Mouse (Mus musculus): ENCODE measurements around the gene Lmod3. TPM values are rescaled to one million over a fixed set of nuclear protein-coding genes. Genes with fewer than 3 reads are reported as not detected.

The Lmod3 gene
- polyA plus RNA-seq, 1 experiment from 2014 or later: not detected

DNA sequence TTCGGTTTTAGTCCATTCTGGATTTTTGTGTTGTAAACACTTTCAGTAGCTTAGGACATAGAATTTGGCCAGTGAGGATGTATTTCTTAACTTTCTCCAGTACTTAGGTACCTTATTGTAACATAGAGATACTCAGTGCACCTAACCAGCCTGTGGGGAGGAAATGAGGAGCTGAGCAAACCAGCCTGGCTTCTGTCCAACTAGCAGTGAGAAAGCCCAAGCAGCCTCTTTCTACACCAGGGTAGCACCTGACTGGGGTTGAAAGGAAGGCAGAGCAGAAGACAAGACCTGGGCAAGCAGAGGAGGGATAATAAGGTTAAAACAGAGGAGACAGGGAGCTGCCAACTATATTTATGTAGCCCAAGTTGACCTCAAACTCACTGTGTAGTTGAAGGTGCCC lies 31.1 kb upstream of the Lmod3 start:
- 100% methylated on average over 1 of the region's 1 CpGs for WGBS
- DNase-seq (ENCODE audit: low spot score): no peak
- Histone ChIP-seq H3K9ac (ENCODE audit: low read length) (no peak overlapping the region), H3K36me3 (ENCODE audit: control insufficient read depth, insufficient read depth, low read length) (peaks cover 4% of the 10 kb centered on the region; the same call in 1 of the 2 replicates), H3K4me3 (ENCODE audit: low read depth, low read length) (no peak overlapping the region), H3K9me3 (ENCODE audit: control insufficient read depth, low read length) (no peaks in the 10 kb centered on the region), H3K27ac (ENCODE audit: low read depth, low read length) (no peak overlapping the region), H3K4me2 (ENCODE audit: low read depth, low read length, severe bottlenecking) (no peak overlapping the region), H3K27me3 (ENCODE audit: control insufficient read depth, insufficient read depth, low read length) (no peaks in the 10 kb centered on the region), H3K4me1 (replicated peaks; ENCODE audit: control insufficient read depth, insufficient read depth, low read length) (no peaks in the 10 kb centered on the region)
- no peak for ATAC-seq (replicated peaks; ENCODE audit: low FRiP score)

DNA sequence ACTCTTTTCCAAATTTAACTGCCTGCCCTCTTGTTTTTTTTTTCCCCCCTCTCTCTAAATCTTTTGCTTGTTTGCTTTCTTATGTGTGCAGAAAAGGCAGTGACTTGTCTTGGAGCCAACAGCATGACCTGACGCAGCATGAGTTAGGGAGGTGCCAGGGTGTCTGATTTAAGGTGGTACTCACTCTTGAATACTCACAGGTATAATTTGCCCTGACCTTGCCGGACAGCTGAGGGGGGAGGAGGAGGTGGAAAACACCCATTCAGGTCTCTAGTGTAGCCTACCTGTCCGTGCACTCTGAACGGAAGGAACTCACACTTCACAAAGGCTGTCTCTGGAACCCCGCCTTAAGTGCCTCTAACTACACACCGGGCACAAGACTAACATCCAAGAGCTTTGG lies 26.3 kb upstream of the Lmod3 start:
- WGBS: 38% methylated on average over 6 of the region's 6 CpGs
- H3K9ac ChIP-seq (ENCODE audit: low read length): no peak overlapping the region
- no peaks in the 10 kb centered on the region for H3K27me3 ChIP-seq (ENCODE audit: control insufficient read depth, insufficient read depth, low read length)
- H3K36me3 ChIP-seq (ENCODE audit: control insufficient read depth, insufficient read depth, low read length): no peaks in the 10 kb centered on the region
- no peak overlapping the region for H3K4me3 ChIP-seq (ENCODE audit: low read depth, low read length)
- ATAC-seq (replicated peaks; ENCODE audit: low FRiP score) (no peak), DNase-seq (ENCODE audit: low spot score) (no peak)
- no peaks in the 10 kb centered on the region for H3K9me3 ChIP-seq (ENCODE audit: control insufficient read depth, low read length)
- H3K4me1 ChIP-seq (replicated peaks; ENCODE audit: control insufficient read depth, insufficient read depth, low read length): peaks cover 5% of the 10 kb centered on the region; the same call in 1 of the 2 replicates
- H3K4me2 ChIP-seq (ENCODE audit: low read depth, low read length, severe bottlenecking): no peak overlapping the region
- no peak overlapping the region for H3K27ac ChIP-seq (ENCODE audit: low read depth, low read length)

DNA sequence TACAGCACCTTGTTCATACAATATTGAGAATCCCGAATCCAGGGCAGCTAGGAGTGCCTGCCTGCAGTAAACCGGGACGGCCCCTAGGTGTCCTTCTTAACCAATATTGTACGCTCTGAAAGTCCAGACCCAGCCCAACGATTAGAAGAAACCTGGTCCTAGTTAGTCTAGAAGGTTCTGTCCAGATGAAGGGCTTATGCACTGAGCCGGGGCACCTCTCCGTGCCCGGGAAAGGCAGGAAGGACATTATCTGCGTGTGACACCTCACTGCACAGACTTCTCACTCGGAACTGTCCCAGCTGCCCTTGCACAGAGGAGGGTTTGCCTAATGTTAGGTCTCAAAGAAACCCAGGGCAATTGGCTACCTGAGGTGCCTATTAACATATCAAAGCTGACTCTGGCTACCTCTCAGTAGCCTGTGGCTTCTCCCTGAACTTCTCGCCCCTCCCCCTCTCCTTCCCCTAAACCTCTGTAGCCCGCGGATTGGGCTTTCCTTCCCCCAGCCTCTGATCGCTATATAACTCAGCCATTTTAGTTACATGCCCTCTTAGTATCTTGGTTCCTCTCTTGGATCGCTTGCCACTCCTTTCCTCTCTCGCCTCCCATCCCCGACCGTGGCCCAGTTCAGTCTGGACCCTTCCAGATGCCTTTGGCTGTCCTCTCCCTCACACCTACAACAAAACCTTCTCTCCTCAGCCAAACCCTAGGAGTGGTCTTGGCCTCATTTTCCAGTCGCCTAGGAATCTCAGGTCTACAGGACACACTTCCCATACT lies 25.6 kb upstream of the Lmod3 start:
- peak overlapping the region; percentile 28; the same call in 1 of the 2 replicates for H3K4me2 ChIP-seq (ENCODE audit: low read depth, low read length, severe bottlenecking)
- DNase-seq (ENCODE audit: low spot score) (peak; percentile 83), ATAC-seq (replicated peaks; ENCODE audit: low FRiP score) (peak; percentile 73)
- H3K36me3 ChIP-seq (ENCODE audit: control insufficient read depth, insufficient read depth, low read length): no peaks in the 10 kb centered on the region
- WGBS: 1% methylated on average over 19 of the region's 19 CpGs
- H3K27ac ChIP-seq (ENCODE audit: low read depth, low read length): no peak overlapping the region
- peak overlapping the region; percentile 20; the same call in 1 of the 2 replicates for H3K9ac ChIP-seq (ENCODE audit: low read length)
- peaks cover 5% of the 10 kb centered on the region; the same call in 1 of the 2 replicates for H3K4me1 ChIP-seq (replicated peaks; ENCODE audit: control insufficient read depth, insufficient read depth, low read length)
- no peaks in the 10 kb centered on the region for H3K9me3 ChIP-seq (ENCODE audit: control insufficient read depth, low read length)
- H3K27me3 ChIP-seq (ENCODE audit: control insufficient read depth, insufficient read depth, low read length): no peaks in the 10 kb centered on the region
- no peak overlapping the region for H3K4me3 ChIP-seq (ENCODE audit: low read depth, low read length)

DNA sequence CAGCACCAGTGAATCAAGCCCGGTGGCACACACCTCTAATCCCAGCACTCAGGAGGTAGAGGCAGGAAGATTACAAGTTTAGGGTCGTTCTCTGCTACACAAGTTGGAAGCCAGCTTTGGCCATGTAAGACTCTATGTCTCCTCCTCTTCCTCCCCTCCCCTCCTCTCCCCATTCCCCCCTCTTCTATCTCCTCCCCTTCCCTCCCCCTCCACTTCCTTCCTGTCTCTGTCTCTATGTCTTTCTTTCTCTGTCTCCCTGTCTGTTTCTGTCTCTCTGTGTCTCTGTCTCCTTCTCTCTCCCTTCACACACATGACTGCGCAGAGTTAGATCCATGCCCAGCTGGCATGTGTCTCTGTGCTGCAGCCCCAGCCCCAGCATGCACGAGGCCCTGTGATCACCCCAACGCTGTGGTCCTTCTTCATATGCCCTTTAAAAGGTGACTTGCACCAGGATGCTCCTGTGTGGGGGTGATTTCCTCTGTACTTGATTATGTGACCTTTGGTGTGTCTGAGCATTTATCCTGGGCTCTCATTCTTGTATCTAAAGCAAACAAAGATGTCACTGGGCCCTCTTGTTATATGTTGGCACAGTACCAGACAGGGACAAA lies 24.4 kb upstream of the Lmod3 start:
- ATAC-seq (replicated peaks; ENCODE audit: low FRiP score) (no peak), DNase-seq (ENCODE audit: low spot score) (no peak)
- Histone ChIP-seq H3K9ac (ENCODE audit: low read length) (no peak overlapping the region), H3K4me2 (ENCODE audit: low read depth, low read length, severe bottlenecking) (no peak overlapping the region), H3K4me3 (ENCODE audit: low read depth, low read length) (no peak overlapping the region), H3K36me3 (ENCODE audit: control insufficient read depth, insufficient read depth, low read length) (no peaks in the 10 kb centered on the region), H3K27me3 (ENCODE audit: control insufficient read depth, insufficient read depth, low read length) (no peaks in the 10 kb centered on the region), H3K27ac (ENCODE audit: low read depth, low read length) (no peak overlapping the region), H3K4me1 (replicated peaks; ENCODE audit: control insufficient read depth, insufficient read depth, low read length) (peaks cover 5% of the 10 kb centered on the region; the same call in 1 of the 2 replicates), H3K9me3 (ENCODE audit: control insufficient read depth, low read length) (no peaks in the 10 kb centered on the region)
- 72% methylated on average over 5 of the region's 5 CpGs for WGBS

DNA sequence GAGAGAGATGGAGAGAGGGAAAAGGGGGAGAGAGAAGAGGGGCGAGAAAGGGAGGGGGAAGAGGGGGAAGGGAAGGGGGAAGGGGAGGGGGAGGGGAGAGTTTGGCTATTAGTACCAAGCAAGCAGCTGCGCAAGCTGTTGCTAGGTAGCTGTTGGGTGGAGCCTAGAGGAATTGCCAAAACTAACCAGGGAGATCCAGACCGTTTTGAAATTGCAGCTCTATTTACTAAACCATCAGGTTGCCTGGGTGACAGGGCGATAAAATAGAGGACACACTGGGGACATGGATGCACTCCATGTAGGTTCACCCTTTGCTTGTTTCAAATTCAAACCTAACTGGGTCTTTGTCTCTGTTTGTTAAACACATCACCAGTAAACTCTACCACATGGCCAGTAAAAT lies 23.8 kb upstream of the Lmod3 start:
- H3K4me1 ChIP-seq (replicated peaks; ENCODE audit: control insufficient read depth, insufficient read depth, low read length): peaks cover 5% of the 10 kb centered on the region; the same call in 1 of the 2 replicates
- whole genome bisulfite sequencing: 39% methylated on average over 4 of the region's 4 CpGs
- no peak overlapping the region for H3K4me3 ChIP-seq (ENCODE audit: low read depth, low read length)
- DNase-seq (ENCODE audit: low spot score) (no peak), ATAC-seq (replicated peaks; ENCODE audit: low FRiP score) (no peak)
- H3K27ac ChIP-seq (ENCODE audit: low read depth, low read length): no peak overlapping the region
- H3K36me3 ChIP-seq (ENCODE audit: control insufficient read depth, insufficient read depth, low read length): no peaks in the 10 kb centered on the region
- H3K9me3 ChIP-seq (ENCODE audit: control insufficient read depth, low read length): no peaks in the 10 kb centered on the region
- no peaks in the 10 kb centered on the region for H3K27me3 ChIP-seq (ENCODE audit: control insufficient read depth, insufficient read depth, low read length)
- H3K9ac ChIP-seq (ENCODE audit: low read length): no peak overlapping the region
- no peak overlapping the region for H3K4me2 ChIP-seq (ENCODE audit: low read depth, low read length, severe bottlenecking)

DNA sequence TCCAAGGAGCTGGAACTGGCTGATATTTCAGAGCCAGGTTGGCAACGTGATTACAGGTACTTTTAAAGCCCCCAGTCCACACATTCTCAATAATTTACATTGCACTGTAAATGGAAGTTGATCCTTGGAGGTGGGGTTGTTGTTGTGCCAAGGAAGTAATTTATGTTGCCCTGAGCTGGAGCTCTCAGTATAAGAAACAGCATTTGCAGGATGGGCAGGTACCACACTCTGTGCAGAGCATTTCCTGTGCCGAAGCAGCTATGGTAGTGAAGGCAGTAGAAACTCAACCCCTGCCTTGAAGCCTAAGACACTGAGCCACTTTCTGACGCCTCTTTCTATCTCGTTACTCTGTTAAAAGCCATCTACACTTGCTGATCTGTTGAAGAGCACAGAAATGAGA lies 23.2 kb upstream of the Lmod3 start:
- ATAC-seq (replicated peaks; ENCODE audit: low FRiP score) (no peak), DNase-seq (ENCODE audit: low spot score) (no peak)
- Histone ChIP-seq H3K9ac (ENCODE audit: low read length) (no peak overlapping the region), H3K4me3 (ENCODE audit: low read depth, low read length) (no peak overlapping the region), H3K9me3 (ENCODE audit: control insufficient read depth, low read length) (no peaks in the 10 kb centered on the region), H3K4me1 (replicated peaks; ENCODE audit: control insufficient read depth, insufficient read depth, low read length) (peaks cover 5% of the 10 kb centered on the region; the same call in 1 of the 2 replicates), H3K27me3 (ENCODE audit: control insufficient read depth, insufficient read depth, low read length) (no peaks in the 10 kb centered on the region), H3K36me3 (ENCODE audit: control insufficient read depth, insufficient read depth, low read length) (no peaks in the 10 kb centered on the region), H3K27ac (ENCODE audit: low read depth, low read length) (no peak overlapping the region), H3K4me2 (ENCODE audit: low read depth, low read length, severe bottlenecking) (no peak overlapping the region)
- WGBS: 59% methylated on average over 4 of the region's 4 CpGs

DNA sequence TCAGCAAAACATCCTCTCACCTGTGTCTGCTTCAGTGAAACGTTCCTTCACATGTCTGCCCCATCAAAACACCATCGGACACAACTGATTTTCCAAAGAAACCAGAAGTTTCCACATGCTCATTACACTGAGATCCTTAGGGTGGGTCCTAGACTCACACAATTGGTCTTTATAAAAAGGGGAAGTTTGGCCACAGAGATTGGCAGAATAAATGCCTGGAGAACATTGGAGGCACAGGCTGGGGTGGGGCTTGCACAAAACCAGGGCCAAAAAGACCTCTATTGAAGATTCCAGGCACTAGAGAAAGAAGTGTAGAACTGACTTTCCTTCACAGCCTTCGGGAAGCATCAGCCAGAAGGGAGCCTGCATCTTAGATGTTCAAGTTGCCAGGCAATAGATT lies 21.2 kb upstream of the Lmod3 start:
- H3K4me3 ChIP-seq (ENCODE audit: low read depth, low read length): no peak overlapping the region
- H3K9me3 ChIP-seq (ENCODE audit: control insufficient read depth, low read length): no peaks in the 10 kb centered on the region
- no peak overlapping the region for H3K9ac ChIP-seq (ENCODE audit: low read length)
- ATAC-seq (replicated peaks; ENCODE audit: low FRiP score) (no peak), DNase-seq (ENCODE audit: low spot score) (no peak)
- H3K36me3 ChIP-seq (ENCODE audit: control insufficient read depth, insufficient read depth, low read length): no peaks in the 10 kb centered on the region
- WGBS: 75% methylated on average over 3 of the region's 3 CpGs
- no peak overlapping the region for H3K4me2 ChIP-seq (ENCODE audit: low read depth, low read length, severe bottlenecking)
- H3K27me3 ChIP-seq (ENCODE audit: control insufficient read depth, insufficient read depth, low read length): no peaks in the 10 kb centered on the region
- peaks cover 5% of the 10 kb centered on the region; the same call in 1 of the 2 replicates for H3K4me1 ChIP-seq (replicated peaks; ENCODE audit: control insufficient read depth, insufficient read depth, low read length)
- no peak overlapping the region for H3K27ac ChIP-seq (ENCODE audit: low read depth, low read length)

DNA sequence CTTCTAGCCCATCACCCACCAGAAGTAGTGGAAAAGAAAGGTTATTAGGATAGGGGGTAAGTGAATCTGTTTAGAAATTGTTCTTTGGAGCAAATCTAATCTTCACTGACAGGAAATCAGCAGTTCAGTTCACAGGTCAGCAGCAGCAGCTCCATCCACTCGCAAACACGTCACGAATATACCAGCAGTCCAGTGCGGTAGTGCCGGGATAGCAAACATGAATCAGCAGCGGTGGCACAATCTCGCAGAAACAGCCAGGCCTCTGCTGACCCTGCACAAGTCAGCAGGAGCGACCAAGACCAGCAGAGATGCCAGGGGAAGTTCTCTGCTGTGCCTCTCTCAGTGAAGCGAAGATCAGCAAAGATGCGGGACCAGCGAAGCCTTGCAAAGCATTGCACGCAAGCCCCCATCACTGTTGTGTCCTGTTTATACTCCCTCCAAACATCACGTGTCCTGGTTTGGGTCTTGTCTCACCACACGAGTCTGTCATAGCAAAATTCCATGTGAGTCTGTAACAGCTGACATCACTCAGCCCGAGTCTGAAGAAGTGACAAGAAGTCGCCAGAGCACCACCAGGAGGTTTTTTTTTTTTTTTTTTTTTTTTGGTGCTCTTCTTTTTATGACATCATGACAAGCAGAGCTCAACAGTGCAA lies 20.6 kb upstream of the Lmod3 start:
- H3K4me2 ChIP-seq (ENCODE audit: low read depth, low read length, severe bottlenecking): no peak overlapping the region
- H3K9ac ChIP-seq (ENCODE audit: low read length): no peak overlapping the region
- ATAC-seq (replicated peaks; ENCODE audit: low FRiP score) (no peak), DNase-seq (ENCODE audit: low spot score) (no peak)
- H3K27me3 ChIP-seq (ENCODE audit: control insufficient read depth, insufficient read depth, low read length): no peaks in the 10 kb centered on the region
- WGBS: 88% methylated on average over 16 of the region's 16 CpGs
- H3K4me3 ChIP-seq (ENCODE audit: low read depth, low read length): no peak overlapping the region
- H3K27ac ChIP-seq (ENCODE audit: low read depth, low read length): no peak overlapping the region
- peaks cover 2% of the 10 kb centered on the region; the same call in 1 of the 2 replicates for H3K4me1 ChIP-seq (replicated peaks; ENCODE audit: control insufficient read depth, insufficient read depth, low read length)
- no peaks in the 10 kb centered on the region for H3K9me3 ChIP-seq (ENCODE audit: control insufficient read depth, low read length)
- no peaks in the 10 kb centered on the region for H3K36me3 ChIP-seq (ENCODE audit: control insufficient read depth, insufficient read depth, low read length)

Measured in forebrain, embryonic 11.5 days (tissue).